Mouse (Mus musculus) lung, adult 2 months (tissue): Measurements from ENCODE around the gene Trim43a. TPM values are rescaled to one million over a fixed set of nuclear protein-coding genes. Genes with fewer than 3 reads are reported as not detected.
"Not testable (repeated sequence)": the region's sequence is repeated elsewhere in the genome, so short reads cannot be mapped to it uniquely, and the experiment has no call there.

ENCODE experiments used
- DNase-seq: peaks from one replicate; pipeline ENCODE4 v3.0.0; 2022
- H3K4me1 ChIP-seq: fragments of 200-500 bp; 2 replicates; pipeline ENCODE4 v1.6.1; 2011; ENCODE audit warnings: low read length; ENCODE audit not compliant: control insufficient read depth, insufficient read depth
- H3K4me3 ChIP-seq: fragments of 200-500 bp; replicated peaks from 2 replicates; pipeline ENCODE3; 2011; ENCODE audit warnings: low read depth, mild to moderate bottlenecking, control low read depth, low read length; ENCODE audit errors: extremely low read depth
- CTCF ChIP-seq: fragments of 200-500 bp; IDR thresholded peaks from 2 replicates; pipeline ENCODE4 v1.5.1; 2011; ENCODE audit warnings: mild to moderate bottlenecking, low read length, control low read depth; ENCODE audit not compliant: insufficient read depth
- POLR2A ChIP-seq: fragments of 200-500 bp; IDR thresholded peaks from 2 replicates; pipeline ENCODE4 v1.6.1; 2011; ENCODE audit warnings: low read depth, mild to moderate bottlenecking, control low read depth, low read length, borderline replicate concordance; ENCODE audit errors: extremely low read depth
- WGBS: fragments of 180-500 bp; shearing (Covaris S2); methylation state at CpG from one replicate; pipeline ENCODE4 v1.1.7; 2018; 5-methylcytosine and 5-hydroxymethylcytosine counted together
- polyA plus RNA-seq: library from polyadenylated mRNA; depleted of rRNA; stranded (reverse); fragments of >200 nt; gene quantifications from 2 replicates; pipeline ENCODE4 v1.2.3, GENCODE M21; 2012; rRNA removed

Trim43a gene
- polyA plus RNA-seq: not detected in 2 replicates

DNA sequence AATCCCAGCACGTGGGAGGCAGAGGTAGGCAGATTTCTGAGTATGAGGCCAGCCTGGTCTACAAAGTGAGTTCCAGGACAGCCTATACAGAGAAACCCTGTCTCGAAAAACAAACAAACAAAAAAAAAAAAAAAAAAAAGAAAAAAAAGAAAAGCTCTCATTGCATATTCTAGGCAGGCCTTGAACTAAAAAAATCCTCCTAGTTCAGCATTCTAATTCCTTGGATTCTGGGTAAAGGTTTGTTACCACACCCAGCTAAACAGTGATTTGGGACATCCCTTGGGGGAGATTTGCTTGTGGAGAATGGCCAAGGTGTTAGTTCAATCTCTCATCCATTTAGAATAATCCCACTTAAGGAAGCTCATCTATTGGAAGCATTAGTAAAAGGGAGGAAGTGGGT is at the start of gene Trim43a:
Trim43a (plus strand) TSS at position 301 of the 400 bp plus-strand sequence.
- not testable (repeated sequence) for DNase-seq, H3K4me3 ChIP-seq, H3K4me1 ChIP-seq
- 65% methylated on average over 2 of the region's 2 CpGs for WGBS

DNA sequence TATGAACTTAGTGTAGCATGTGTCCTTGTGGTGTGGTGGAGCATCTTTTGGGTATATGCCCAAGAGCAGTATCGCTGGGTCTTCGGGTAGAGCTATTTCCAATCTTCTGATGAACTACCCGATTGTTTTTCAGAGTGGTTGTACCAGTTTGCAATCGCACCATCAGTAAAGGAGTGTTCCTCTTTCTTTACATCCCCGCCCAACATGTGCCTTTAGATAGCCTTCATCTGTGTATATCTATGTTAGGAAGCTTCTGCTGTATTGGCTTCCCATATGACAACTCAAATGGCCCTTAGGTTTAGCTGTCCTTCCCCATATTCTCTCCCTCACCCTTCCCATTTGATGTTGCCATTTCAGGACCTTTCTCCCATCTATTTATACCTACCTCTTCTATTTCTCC is 46.6 kb upstream of the Trim43a start:
- DNase-seq: no peak
- no peak for TF ChIP-seq CTCF
- no peak for TF ChIP-seq POLR2A
- Histone ChIP-seq H3K4me1 (no peaks in the 10 kb centered on the region), H3K4me3 (no peak overlapping the region)
- WGBS: 86% methylated on average over 5 of the region's 5 CpGs

DNA sequence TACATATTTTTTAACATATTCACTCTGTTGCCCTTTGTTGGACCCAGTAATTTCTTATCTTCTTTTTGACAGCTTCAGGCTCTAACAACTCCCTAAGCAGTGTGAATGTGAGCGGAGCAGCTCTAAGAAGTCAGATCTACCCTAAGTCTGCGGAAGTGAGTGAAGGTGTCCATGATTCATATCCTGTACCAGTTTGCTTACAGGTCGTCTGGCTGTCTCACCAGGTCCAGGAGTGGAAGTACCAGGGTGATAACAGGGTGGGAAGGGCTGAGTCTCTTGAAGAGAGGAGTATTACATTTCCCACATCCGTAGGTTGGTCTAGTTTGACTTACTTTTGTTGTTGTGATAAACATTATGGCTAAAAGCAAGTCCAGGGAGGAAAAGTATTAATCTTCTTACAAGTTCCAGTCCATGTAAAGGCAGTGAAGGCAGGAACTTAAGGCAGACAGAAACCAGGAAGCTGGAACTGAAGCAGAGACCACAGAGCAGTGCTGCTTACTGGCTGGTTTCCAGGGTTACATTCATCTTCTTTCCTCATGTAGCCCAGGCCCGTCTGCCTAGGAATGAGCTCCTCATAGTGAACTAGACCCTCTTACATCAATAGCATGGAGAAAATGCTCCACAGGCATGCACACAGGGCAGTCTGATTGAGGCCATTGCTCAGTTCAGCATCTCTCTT is 41.0 kb upstream of the Trim43a start:
- no peak for DNase-seq
- no peak for TF ChIP-seq CTCF
- TF ChIP-seq POLR2A: no peak
- Histone ChIP-seq H3K4me3 (no peak overlapping the region), H3K4me1 (no peaks in the 10 kb centered on the region)
- 58% methylated on average over 5 of the region's 5 CpGs for WGBS

DNA sequence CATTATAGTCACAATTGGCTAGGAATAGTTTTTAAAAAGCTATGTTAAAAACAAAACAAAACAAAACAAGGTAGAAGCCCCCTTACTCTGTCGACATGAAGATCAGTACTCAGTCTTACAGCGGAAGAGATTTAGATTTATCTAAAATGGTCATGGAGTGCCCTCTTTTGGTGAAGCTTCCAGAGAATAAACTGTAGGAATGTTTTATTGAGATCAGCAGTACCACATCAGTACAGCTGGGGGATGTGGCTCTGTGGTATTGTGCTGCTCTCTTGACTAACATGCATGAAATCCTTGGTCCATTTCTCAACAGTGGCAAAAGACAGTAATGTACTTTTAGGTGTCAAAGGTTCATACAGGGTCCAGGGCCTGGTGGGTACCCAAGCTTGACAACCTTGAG is 37.9 kb upstream of the Trim43a start:
- H3K4me1 ChIP-seq: no peaks in the 10 kb centered on the region
- H3K4me3 ChIP-seq: no peak overlapping the region
- no peak for DNase-seq
- WGBS: 14% methylated on average over 2 of the region's 2 CpGs
- no peak for TF ChIP-seq CTCF
- TF ChIP-seq POLR2A: no peak

DNA sequence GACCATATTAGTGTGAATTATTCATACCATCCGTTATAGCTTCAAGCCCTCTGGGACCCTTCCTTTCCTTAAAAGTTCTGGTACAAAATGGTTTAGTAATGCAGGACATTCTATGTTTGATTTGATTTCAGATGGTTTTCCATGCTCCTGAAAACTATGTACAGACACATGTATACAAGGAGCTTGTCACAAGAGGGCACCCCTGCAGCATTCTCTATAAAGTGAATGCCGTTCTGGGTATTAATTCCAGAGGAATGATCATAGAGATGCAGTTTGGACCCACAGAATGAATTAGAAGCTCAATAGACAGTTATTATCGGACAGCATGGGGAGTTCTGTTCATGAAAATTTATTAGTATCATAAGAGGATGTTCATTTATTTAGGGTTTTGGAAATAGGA is 35.2 kb upstream of the Trim43a start:
- WGBS: 40% methylated on average over 3 of the region's 3 CpGs
- no peak for DNase-seq
- H3K4me3 ChIP-seq: no peak overlapping the region
- TF ChIP-seq CTCF (no peak), POLR2A (no peak)
- H3K4me1 ChIP-seq: no peaks in the 10 kb centered on the region; the same call in 1 of the 2 replicates

DNA sequence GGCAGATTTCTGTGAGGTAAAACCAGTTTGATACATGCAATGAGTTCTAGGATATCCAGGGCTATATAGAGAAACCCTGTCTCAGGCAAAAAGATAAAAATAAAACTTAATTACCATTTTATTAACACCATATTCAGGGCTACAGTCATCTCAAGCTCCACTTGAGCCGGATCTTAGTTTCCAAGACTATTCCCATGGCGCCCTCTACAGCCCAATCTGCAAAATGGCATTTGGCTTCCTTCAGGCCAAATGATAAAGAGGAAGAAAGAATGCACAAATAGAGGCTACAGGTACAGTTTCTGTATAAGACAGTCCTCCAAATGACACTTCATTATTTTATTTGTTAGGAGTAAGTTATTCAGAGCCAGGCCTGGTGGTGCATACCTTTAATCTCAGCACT is 34.5 kb upstream of the Trim43a start:
- 2% methylated on average over 2 of the region's 2 CpGs for WGBS
- DNase-seq: peak; percentile 49
- TF ChIP-seq POLR2A (no peak), CTCF (peak; percentile 52; the same call in 1 of the 2 replicates)
- Histone ChIP-seq H3K4me1 (no peaks in the 10 kb centered on the region; the same call in 1 of the 2 replicates), H3K4me3 (no peak overlapping the region)

DNA sequence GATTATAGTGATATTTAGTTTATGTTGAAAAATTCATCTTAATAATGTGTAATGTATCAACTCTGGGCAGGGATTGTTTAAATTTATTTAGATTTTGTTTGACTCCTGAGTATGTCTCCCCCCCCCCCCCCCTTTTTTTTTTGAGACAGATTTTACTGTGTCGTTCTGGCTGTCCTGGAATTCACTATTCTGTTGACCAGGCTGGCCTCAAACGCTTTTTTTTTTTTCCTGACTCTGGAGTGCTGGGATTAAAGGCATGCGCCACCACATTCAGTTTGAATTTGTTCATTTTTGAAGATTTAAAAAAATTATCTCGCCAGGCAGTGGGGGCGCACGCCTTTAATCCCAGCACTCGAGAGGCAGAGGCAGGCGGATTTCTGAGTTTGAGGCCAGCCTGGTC is 34.0 kb upstream of the Trim43a start:
- DNase-seq: no peak
- H3K4me1 ChIP-seq: no peaks in the 10 kb centered on the region; the same call in 1 of the 2 replicates
- 52% methylated on average over 8 of the region's 8 CpGs for WGBS
- no peak overlapping the region for H3K4me3 ChIP-seq
- no peak for TF ChIP-seq POLR2A

DNA sequence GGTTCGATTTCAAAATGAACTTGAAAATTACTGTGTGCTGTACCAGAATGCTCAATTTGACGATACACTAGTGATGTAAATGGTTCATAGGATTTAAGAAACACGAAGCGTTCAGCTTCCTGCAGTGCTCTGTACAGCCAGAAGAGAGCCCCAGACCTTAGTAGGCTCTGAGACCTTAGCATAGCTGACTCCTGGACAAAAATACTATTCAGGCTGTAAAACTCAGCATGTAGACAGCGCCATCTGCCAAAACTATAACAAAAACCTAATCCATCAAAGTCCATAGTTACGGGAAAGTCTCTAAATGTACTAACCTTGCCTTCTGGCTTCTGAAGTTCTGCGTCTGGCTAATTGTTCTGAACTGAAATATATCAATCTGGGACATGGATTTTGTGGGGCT is 33.4 kb upstream of the Trim43a start:
- Histone ChIP-seq H3K4me3 (peak overlapping the region; percentile 100), H3K4me1 (no peaks in the 10 kb centered on the region; the same call in 1 of the 2 replicates)
- peak; percentile 10 for DNase-seq
- no peak for TF ChIP-seq POLR2A
- peak; percentile 22; the same call in 1 of the 2 replicates for TF ChIP-seq CTCF
- WGBS: 10% methylated on average over 7 of the region's 7 CpGs

DNA sequence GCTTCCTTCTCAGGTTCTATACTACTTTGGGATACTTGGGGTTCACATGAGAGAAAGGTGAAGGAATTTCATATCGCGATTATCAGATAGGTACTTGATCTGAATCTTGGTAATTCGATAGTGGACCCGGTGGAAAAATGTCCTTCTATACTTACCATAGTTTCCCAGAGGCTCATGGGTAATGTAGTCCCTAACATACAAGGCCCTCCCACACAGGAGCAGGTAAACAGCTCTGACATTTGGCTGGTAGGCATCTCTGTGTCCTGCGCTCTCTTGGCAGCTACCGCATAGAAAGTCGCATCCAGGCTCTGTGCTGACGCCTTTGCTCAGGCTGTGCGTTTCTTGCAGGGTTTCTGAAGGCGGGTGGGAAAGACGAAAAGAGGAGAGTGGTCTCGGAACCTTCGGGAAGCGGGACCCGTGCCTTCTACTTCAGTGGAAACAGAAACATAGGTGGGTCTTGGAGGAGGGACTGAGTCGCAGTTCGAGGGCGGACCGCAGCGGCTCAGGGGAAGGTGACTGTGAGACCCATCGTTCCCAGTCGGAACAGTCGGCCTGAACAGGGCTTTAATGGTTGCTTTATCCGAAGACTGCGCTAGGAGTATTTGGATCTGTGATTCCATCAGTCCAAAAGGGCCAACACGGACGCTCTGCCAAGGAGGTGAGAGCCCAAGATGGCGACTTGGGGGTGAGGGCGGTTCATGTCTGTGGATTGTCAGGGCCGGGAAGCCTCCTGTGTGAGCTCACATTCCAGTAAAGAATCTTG is 32.7 kb upstream of the Trim43a start, which contains the start of gene Zfp949:
Zfp949 (plus strand) TSS at position 170 of the 763 bp plus-strand sequence.
- Histone ChIP-seq H3K4me3 (peak within 1 kb of the TSS; percentile 100), H3K4me1 (no peaks in the 10 kb centered on the region; the same call in 1 of the 2 replicates)
- DNase-seq: peak; percentile 78
- under 1% methylated on average over 30 of the region's 30 CpGs for WGBS
- TF ChIP-seq CTCF (no peak), POLR2A (peak; percentile 87; the same call in 1 of the 2 replicates)

DNA sequence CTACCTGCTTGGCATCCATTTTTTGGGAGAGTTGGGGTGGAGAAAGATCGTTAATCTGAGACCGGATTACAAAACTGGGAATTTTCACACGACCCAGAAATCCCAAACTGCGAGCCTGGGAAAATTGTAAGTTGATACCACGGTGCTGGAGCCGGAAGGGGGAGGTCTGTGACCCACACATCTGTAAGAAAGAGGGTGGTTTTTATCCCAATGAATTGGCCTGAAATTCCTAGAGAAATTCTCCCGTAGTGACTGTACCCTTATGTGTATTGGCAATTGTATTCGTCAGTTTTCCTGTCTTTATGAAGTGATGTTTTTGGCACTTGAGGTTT is 32.1 kb upstream of the Trim43a start:
- no peak for TF ChIP-seq POLR2A
- no peak for TF ChIP-seq CTCF
- DNase-seq: no peak
- H3K4me3 ChIP-seq: peak overlapping the region; percentile 100
- WGBS: under 1% methylated on average over 8 of the region's 8 CpGs
- H3K4me1 ChIP-seq: no peaks in the 10 kb centered on the region; the same call in 1 of the 2 replicates
